Mouse (Mus musculus) G1E (cell line): Measurements from ENCODE around the gene Tbrg4.

Experiments used
- CTCF ChIP-seq: IDR thresholded peaks from 2 replicates; pipeline ENCODE4 v1.5.1; 2012; ENCODE audit warnings: low read depth, low read length, inconsistent platforms, mixed read lengths
- GATA1 ChIP-seq: IDR thresholded peaks from 2 replicates; pipeline ENCODE4 v1.6.1; 2012; ENCODE audit warnings: borderline replicate concordance, low read length, inconsistent platforms, mixed read lengths

DNA sequence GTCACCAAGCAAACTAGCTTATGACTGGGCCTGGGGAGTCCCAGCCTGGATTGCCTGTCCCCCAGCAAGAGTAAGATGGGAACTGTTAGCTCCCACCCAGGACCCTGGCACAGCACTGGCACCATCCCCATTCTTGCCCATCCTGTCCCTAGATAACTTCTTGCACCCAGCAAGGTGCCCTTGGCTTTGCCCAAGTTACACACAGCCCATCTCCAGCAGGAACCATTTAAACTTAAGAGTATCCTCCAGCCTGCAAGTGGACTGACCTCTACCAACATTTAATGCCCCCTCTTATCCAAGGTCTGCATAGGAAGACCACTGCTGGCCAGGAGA is 21.3 kb downstream of the Tbrg4 start:
- TF ChIP-seq CTCF: no peak
- TF ChIP-seq GATA1: no peak
